In the genomic region with DNA sequence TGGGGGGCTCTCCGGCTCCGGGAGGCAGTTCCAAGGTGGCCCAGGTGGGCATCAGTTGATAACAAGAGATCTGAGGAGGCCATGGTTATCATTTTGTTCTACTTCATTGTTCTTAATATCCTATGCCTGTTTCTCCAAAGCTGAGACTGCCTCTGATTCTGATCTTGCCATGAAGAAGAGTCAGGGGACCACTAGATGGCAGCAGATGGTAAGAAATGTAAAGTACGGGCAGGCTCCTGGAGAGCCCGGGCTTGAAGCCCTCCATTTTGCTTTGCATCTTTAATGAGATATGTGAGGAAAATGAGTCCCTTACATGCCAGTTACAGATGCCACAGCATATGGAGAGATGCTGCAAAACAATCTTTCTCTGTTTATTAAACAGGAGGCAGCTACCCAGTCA, we compare ENCODE assay signal across 8 mouse cellular contexts.
DNase-seq lines count a peak whose midpoint lies in the region; ATAC-seq and TF ChIP-seq lines count a peak whose summit lies in the region.

No protein-coding gene starts in this region.

- no peak overlapping the region for H3K4me3 ChIP-seq in liver, embryonic 11.5 days (ENCODE audit: low read depth, low read length)
- no peak overlapping the region for H3K4me3 ChIP-seq in myocyte

- WGBS in liver, embryonic 11.5 days: 14% methylated on average over 4 of the region's 4 CpGs

- peaks cover 2% of the 10 kb centered on the region for H3K4me1 ChIP-seq in liver, embryonic 11.5 days (replicated peaks; ENCODE audit: control insufficient read depth, insufficient read depth, low read length)

- H3K27ac ChIP-seq in liver, embryonic 11.5 days (ENCODE audit: low read depth, low read length): no peak overlapping the region

- DNase-seq in liver: peak; percentile 67
- no peak for DNase-seq in liver, embryonic 11.5 days (ENCODE audit: low spot score)
- DNase-seq in cerebellum, postnatal 25 days: peak; percentile 62 to 81
- peak; percentile 74 to 91 for DNase-seq in frontal cortex, postnatal 36 days (ENCODE audit: low spot score in 2 of 2)
- DNase-seq in kidney, adult 18-20 months: peak; percentile 59
- DNase-seq in left cerebral cortex, postnatal 4 days: peak; percentile 84
- DNase-seq in spleen, postnatal 14 days (ENCODE audit: low spot score in 2 of 2): peak; percentile 11 to 60

- no peak overlapping the region for H3K4me2 ChIP-seq in liver, embryonic 11.5 days
- H3K4me2 ChIP-seq in myocyte (ENCODE audit: low read depth): peak overlapping the region; percentile 63

- no peak for ATAC-seq in liver, embryonic 11.5 days (replicated peaks; ENCODE audit: low FRiP score)

- no peaks in the 10 kb centered on the region for H3K36me3 ChIP-seq in liver, embryonic 11.5 days (ENCODE audit: control insufficient read depth, insufficient read depth, low read length)
- H3K36me3 ChIP-seq in myocyte (ENCODE audit: control insufficient read depth, insufficient read depth): no peaks in the 10 kb centered on the region

- TF ChIP-seq POLR2A in myocyte (IDR thresholded peaks at IDR 0.05; ENCODE audit: insufficient read length, low read depth): no peak

- H3K9ac ChIP-seq in liver, embryonic 11.5 days (ENCODE audit: low read depth, low read length): no peak overlapping the region

- H3K79me2 ChIP-seq in myocyte (ENCODE audit: control insufficient read depth, insufficient read depth): no peaks in the 10 kb centered on the region

- no peaks in the 10 kb centered on the region for H3K9me3 ChIP-seq in liver, embryonic 11.5 days (ENCODE audit: control insufficient read depth, low read length)

- H3K27me3 ChIP-seq in liver, embryonic 11.5 days (replicated peaks; ENCODE audit: control insufficient read depth, insufficient read depth, low read length): peaks cover 14% of the 10 kb centered on the region; the same call in 1 of the 2 replicates
- H3K27me3 ChIP-seq in myocyte (ENCODE audit: control insufficient read depth, insufficient read depth, insufficient read length): no peaks in the 10 kb centered on the region

- intact Hi-C loops in left cerebral cortex, postnatal 4 days (cut with DNase I): loop anchor here (5.0 to 10.0 kb wide), 4 partner anchors 93 to 583 kb away; a partner anchor contains a TSS

- H3ac ChIP-seq in myocyte (ENCODE audit: control insufficient read depth, insufficient read length): no peak overlapping the region

TF ChIP-seq in myocyte, 11 proteins besides CTCF, POLR2A, EP300 and RAD21:
- no peak for TF ChIP-seq MYOG (IDR thresholded peaks at IDR 0.05; ENCODE audit: control insufficient read depth in 1 of 3, insufficient read depth in 1 of 3, insufficient read length in 2 of 3, low read depth in 2 of 3)
- TF ChIP-seq USF1 (IDR thresholded peaks at IDR 0.05; ENCODE audit: low read depth): no peak
- TF ChIP-seq MYOD1 (IDR thresholded peaks at IDR 0.05; ENCODE audit: control insufficient read depth in 1 of 3, insufficient read length in 2 of 3, low read depth in 2 of 3): no peak
- TF ChIP-seq CEBPB (IDR thresholded peaks at IDR 0.05; ENCODE audit: insufficient read depth, poor library complexity, severe bottlenecking): no peak
- TF ChIP-seq REST (IDR thresholded peaks at IDR 0.05; ENCODE audit: insufficient read depth, insufficient read length): no peak
- TF ChIP-seq SRF (IDR thresholded peaks at IDR 0.05; ENCODE audit: control insufficient read depth, insufficient read length, low read depth): no peak
